Mouse (Mus musculus) heart, embryonic 10.5 days (tissue): ENCODE results near the gene Napsa. TPM values are rescaled to one million over a fixed set of nuclear protein-coding genes. Genes with fewer than 3 reads are reported as not detected.

Experiments used
- DNase-seq: peaks from one replicate; pipeline ENCODE4 v3.0.0-alpha.2; 2017; ENCODE audit warnings: low spot score
- H3K27ac ChIP-seq: fragments of 300-500 bp; sonication (generic); 2 replicates; pipeline ENCODE4 v1.5.1; 2016; ENCODE audit warnings: mild to moderate bottlenecking
- H3K27me3 ChIP-seq: fragments of 300-500 bp; sonication (generic); 2 replicates; pipeline ENCODE4 v1.6.1; 2016; ENCODE audit warnings: mild to moderate bottlenecking; ENCODE audit not compliant: poor library complexity, insufficient read depth, severe bottlenecking
- H3K36me3 ChIP-seq: fragments of 300-500 bp; sonication (generic); 2 replicates; pipeline ENCODE4 v1.6.1; 2016; ENCODE audit warnings: mild to moderate bottlenecking, moderate library complexity
- H3K4me1 ChIP-seq: fragments of 300-500 bp; sonication (generic); 2 replicates; pipeline ENCODE4 v1.6.1; 2016; ENCODE audit warnings: mild to moderate bottlenecking
- H3K4me3 ChIP-seq: fragments of 300-500 bp; sonication (generic); 2 replicates; pipeline ENCODE4 v1.5.1; 2016; ENCODE audit warnings: mild to moderate bottlenecking, moderate library complexity
- H3K9me3 ChIP-seq: fragments of 300-500 bp; sonication (generic); 2 replicates; pipeline ENCODE4 v1.6.1; 2016; ENCODE audit warnings: mild to moderate bottlenecking, moderate library complexity
- WGBS: fragments of 180-500 bp; shearing (Covaris S2); methylation state at CpG from one replicate; pipeline ENCODE4 v1.1.7; 2016; 5-methylcytosine and 5-hydroxymethylcytosine counted together
- polyA plus RNA-seq: library from polyadenylated mRNA; unstranded; fragments of >200 nt; fragmentation: Nextera tagmentation; extraction: Ambion mirVana; gene quantifications from 2 replicates; pipeline ENCODE4 v1.2.1, GENCODE M21; 2016

Napsa gene
- polyA plus RNA-seq, 1 experiment from 2014 or later = 0.64 TPM

GRCm38 (mm10) chr7:44596051-44596450, 23.9 kb downstream of the Napsa start:
- Histone ChIP-seq H3K9me3 (no peaks in the 10 kb centered on the region), H3K36me3 (no peaks in the 10 kb centered on the region), H3K27me3 (peaks cover 64% of the 10 kb centered on the region), H3K4me1 (peaks cover 14% of the 10 kb centered on the region), H3K27ac (no peak overlapping the region), H3K4me3 (no peak overlapping the region)
- 96% methylated on average over 6 of the region's 6 CpGs for WGBS
- no peak for DNase-seq

- 40% methylated on average over 5 of the region's 5 CpGs for WGBS
- H3K36me3 ChIP-seq = no peaks in the 10 kb centered on the region
- no peak overlapping the region for H3K4me3 ChIP-seq
- no peak for DNase-seq
- H3K27ac ChIP-seq = no peak overlapping the region
- H3K27me3 ChIP-seq = peaks cover 64% of the 10 kb centered on the region
- H3K9me3 ChIP-seq = no peaks in the 10 kb centered on the region
- H3K4me1 ChIP-seq = peaks cover 9% of the 10 kb centered on the region
Measured at GRCm38 (mm10) chr7:44596996-44597538, 24.9 kb downstream of the Napsa start.

GRCm38 (mm10) chr7:44597666-44598065, 25.5 kb downstream of the Napsa start:
- H3K27me3 ChIP-seq = peaks cover 64% of the 10 kb centered on the region
- no peak for DNase-seq
- peaks cover 12% of the 10 kb centered on the region for H3K4me1 ChIP-seq
- no peak overlapping the region for H3K27ac ChIP-seq
- H3K4me3 ChIP-seq = no peak overlapping the region
- no peaks in the 10 kb centered on the region for H3K36me3 ChIP-seq
- 78% methylated on average over 4 of the region's 4 CpGs for WGBS
- no peaks in the 10 kb centered on the region for H3K9me3 ChIP-seq

GRCm38 (mm10) chr7:44598336-44598735, 26.2 kb downstream of the Napsa start:
- no peak overlapping the region for H3K27ac ChIP-seq
- peaks cover 13% of the 10 kb centered on the region for H3K4me1 ChIP-seq
- no peak for DNase-seq
- no peak overlapping the region for H3K4me3 ChIP-seq
- 78% methylated on average over 12 of the region's 12 CpGs for WGBS
- no peaks in the 10 kb centered on the region for H3K36me3 ChIP-seq
- no peaks in the 10 kb centered on the region for H3K9me3 ChIP-seq
- peaks cover 64% of the 10 kb centered on the region for H3K27me3 ChIP-seq

- DNase-seq = no peak
- WGBS = 72% methylated on average over 10 of the region's 10 CpGs
- peaks cover 21% of the 10 kb centered on the region for H3K4me1 ChIP-seq
- H3K4me3 ChIP-seq = no peak overlapping the region
- no peaks in the 10 kb centered on the region for H3K36me3 ChIP-seq
- H3K27ac ChIP-seq = no peak overlapping the region
- H3K27me3 ChIP-seq = peaks cover 78% of the 10 kb centered on the region
- no peaks in the 10 kb centered on the region for H3K9me3 ChIP-seq
Measured at GRCm38 (mm10) chr7:44600691-44601262, 28.6 kb downstream of the Napsa start.

GRCm38 (mm10) chr7:44601646-44602045, 29.5 kb downstream of the Napsa start:
- no peak overlapping the region for H3K4me3 ChIP-seq

GRCm38 (mm10) chr7:44602443-44602842, 30.3 kb downstream of the Napsa start:
- peaks cover 94% of the 10 kb centered on the region for H3K27me3 ChIP-seq
- no peaks in the 10 kb centered on the region for H3K9me3 ChIP-seq
- WGBS = 13% methylated on average over 11 of the region's 11 CpGs
- no peaks in the 10 kb centered on the region for H3K36me3 ChIP-seq
- peaks cover 21% of the 10 kb centered on the region for H3K4me1 ChIP-seq
- no peak overlapping the region for H3K27ac ChIP-seq
- no peak overlapping the region for H3K4me3 ChIP-seq
- no peak for DNase-seq

More at GRCm38 (mm10) chr7:44601646-44602045, 29.5 kb downstream of the Napsa start:
- DNase-seq = no peak
- Histone ChIP-seq H3K36me3 (no peaks in the 10 kb centered on the region), H3K4me1 (peaks cover 21% of the 10 kb centered on the region), H3K27ac (0 out of 2 replicates have a peak overlapping the region, but pooled peaks have one; percentile 36), H3K9me3 (no peaks in the 10 kb centered on the region), H3K27me3 (peaks cover 86% of the 10 kb centered on the region)
- 10% methylated on average over 19 of the region's 19 CpGs for WGBS

- WGBS = 3% methylated on average over 20 of the region's 20 CpGs
- Histone ChIP-seq H3K4me3 (peak overlapping the region; percentile 55), H3K9me3 (no peaks in the 10 kb centered on the region), H3K4me1 (peaks cover 21% of the 10 kb centered on the region), H3K27ac (no peak overlapping the region), H3K36me3 (no peaks in the 10 kb centered on the region), H3K27me3 (peaks cover 99% of the 10 kb centered on the region)
- DNase-seq = no peak
Measured at GRCm38 (mm10) chr7:44603186-44603855, 31.1 kb downstream of the Napsa start.

- Histone ChIP-seq H3K27me3 (peaks cover 96% of the 10 kb centered on the region), H3K4me3 (peak overlapping the region; percentile 55), H3K4me1 (peaks cover 21% of the 10 kb centered on the region), H3K36me3 (no peaks in the 10 kb centered on the region), H3K9me3 (no peaks in the 10 kb centered on the region), H3K27ac (peak overlapping the region; percentile 42; the same call in 1 of the 2 replicates)
- no peak for DNase-seq
- under 1% methylated on average over 21 of the region's 25 CpGs for WGBS
Measured at GRCm38 (mm10) chr7:44604139-44604606, 32.0 kb downstream of the Napsa start.

- Histone ChIP-seq H3K4me1 (peaks cover 21% of the 10 kb centered on the region), H3K27ac (peak overlapping the region; percentile 42; the same call in 1 of the 2 replicates), H3K4me3 (peak overlapping the region; percentile 55), H3K9me3 (no peaks in the 10 kb centered on the region), H3K27me3 (peaks cover 92% of the 10 kb centered on the region), H3K36me3 (no peaks in the 10 kb centered on the region)
- 5% methylated on average over 8 of the region's 8 CpGs for WGBS
- DNase-seq = no peak
Measured at GRCm38 (mm10) chr7:44604619-44605018, 32.4 kb downstream of the Napsa start.

- peaks cover 88% of the 10 kb centered on the region for H3K27me3 ChIP-seq
- 37% methylated on average over 7 of the region's 7 CpGs for WGBS
Measured at GRCm38 (mm10) chr7:44605436-44605835, 33.3 kb downstream of the Napsa start.

GRCm38 (mm10) chr7:44606171-44606901, 34.2 kb downstream of the Napsa start:
- no peak for DNase-seq
- Histone ChIP-seq H3K4me3 (no peak overlapping the region), H3K36me3 (no peaks in the 10 kb centered on the region), H3K9me3 (no peaks in the 10 kb centered on the region), H3K4me1 (peaks cover 21% of the 10 kb centered on the region), H3K27ac (no peak overlapping the region), H3K27me3 (peaks cover 81% of the 10 kb centered on the region)
- WGBS = 8% methylated on average over 29 of the region's 29 CpGs

More at GRCm38 (mm10) chr7:44605436-44605835, 33.3 kb downstream of the Napsa start:
- H3K9me3 ChIP-seq = no peaks in the 10 kb centered on the region
- H3K4me3 ChIP-seq = no peak overlapping the region
- no peaks in the 10 kb centered on the region for H3K36me3 ChIP-seq
- peaks cover 21% of the 10 kb centered on the region for H3K4me1 ChIP-seq
- no peak overlapping the region for H3K27ac ChIP-seq
- no peak for DNase-seq
